Mouse (Mus musculus): ENCODE measurements around the gene Mrpl17. TPM values are rescaled to one million over a fixed set of nuclear protein-coding genes. Genes with fewer than 3 reads are reported as not detected.
"Not testable (repeated sequence)": the region's sequence is repeated elsewhere in the genome, so short reads cannot be mapped to it uniquely, and the experiment has no call there.

Gene Mrpl17
- 73.3 and 97.2 TPM in 2 replicates for polyA plus RNA-seq (2012; rRNA removed)

DNA sequence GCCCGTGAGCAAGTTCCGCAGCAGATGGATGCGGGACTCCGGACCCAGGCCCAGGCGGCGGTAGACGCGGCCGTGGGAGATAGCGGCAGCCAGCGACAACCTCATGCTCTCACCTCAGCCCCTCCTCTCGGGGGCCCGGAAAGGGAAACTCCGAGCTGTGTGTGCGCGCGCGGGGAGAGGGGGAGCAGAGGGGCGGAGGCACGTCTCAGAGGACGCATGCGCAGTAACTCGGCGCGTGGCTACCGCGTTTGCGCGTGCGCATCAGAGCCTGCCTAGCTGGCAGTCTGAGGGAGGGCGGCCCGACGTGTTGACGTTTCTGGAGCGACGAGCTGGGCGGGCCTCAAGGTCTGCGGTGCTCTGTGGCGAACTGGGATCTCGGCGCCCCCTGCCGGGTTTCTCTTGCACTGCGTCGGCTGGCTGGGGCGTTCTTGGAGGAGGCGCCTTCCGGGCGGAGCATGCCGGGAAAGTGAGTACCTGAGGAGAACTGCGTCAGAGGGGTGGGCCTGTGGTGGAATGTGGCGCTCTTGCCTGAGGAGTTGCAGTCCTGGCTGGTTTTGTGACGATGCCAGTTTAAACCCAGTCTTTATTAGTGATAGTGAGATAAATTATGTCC is at the start of gene Mrpl17:
Mrpl17 (minus strand) TSS at position 223 of the 613 bp plus-strand sequence.
- H3K4me3 ChIP-seq (ENCODE audit: control insufficient read depth, low read depth, low read length): peak within 1 kb of the TSS; percentile 96
- peak; percentile 77; the same call in 1 of the 2 replicates for TF ChIP-seq CTCF (IDR thresholded peaks at IDR 0.05; ENCODE audit: control insufficient read depth, insufficient read depth, insufficient replicate concordance, low read depth, low read length)
- TF ChIP-seq POLR2A (IDR thresholded peaks at IDR 0.05; ENCODE audit: control insufficient read depth, low read depth, low read length): no peak
- H3K27ac ChIP-seq (ENCODE audit: control insufficient read depth, insufficient read depth, low read depth, low read length): peak within 1 kb of the TSS; percentile 84
- H3K36me3 ChIP-seq (ENCODE audit: control insufficient read depth, insufficient read depth, low read length): no peaks in the 10 kb centered on the region
- H3K4me1 ChIP-seq (ENCODE audit: control insufficient read depth, insufficient read depth, low read length): peaks cover 2% of the 10 kb centered on the region
- no peaks in the 10 kb centered on the region for H3K27me3 ChIP-seq (ENCODE audit: control insufficient read depth, insufficient read depth, low read length)

DNA sequence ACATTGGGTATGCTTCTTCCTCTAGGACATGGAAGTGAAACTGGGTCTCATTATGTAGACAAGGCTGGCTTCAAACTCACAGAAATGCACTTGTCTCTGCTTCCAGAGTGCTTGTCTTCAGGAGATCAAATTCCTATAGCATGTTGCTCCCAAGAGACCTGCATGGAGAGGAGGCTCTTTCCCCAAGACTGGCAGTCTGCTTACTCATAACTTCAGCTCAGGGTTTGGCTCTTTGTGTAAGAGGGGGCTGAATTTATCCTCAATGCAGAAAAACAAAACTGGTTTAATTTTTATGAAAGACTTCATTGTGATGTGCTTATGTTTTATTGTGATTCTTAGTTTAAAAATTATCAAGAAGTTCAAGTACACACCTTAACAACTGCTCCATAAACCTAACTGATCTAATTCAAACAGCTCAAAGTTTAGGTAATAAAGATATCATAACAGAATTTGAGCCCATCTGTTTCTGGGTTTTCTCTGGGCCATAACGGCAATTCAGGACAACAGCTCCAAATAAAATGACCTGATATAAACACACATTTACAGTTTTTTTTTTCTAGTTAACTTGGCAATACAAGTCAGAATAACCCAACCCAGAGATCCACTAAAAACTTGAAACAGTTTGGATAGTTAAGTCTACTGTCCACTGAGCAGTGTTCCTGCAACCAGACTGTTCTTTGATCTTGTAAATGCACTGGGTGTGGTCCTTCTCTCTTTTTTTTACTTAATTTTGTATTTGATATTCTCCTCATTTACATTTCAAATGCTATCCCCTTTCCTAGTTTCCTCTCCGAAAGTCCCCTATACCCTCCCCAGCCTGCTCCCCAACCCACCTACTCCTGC is 45.0 kb upstream of the Mrpl17 start:
- not testable (repeated sequence) for H3K36me3 ChIP-seq (ENCODE audit: control insufficient read depth, insufficient read depth, low read length); H3K27me3 ChIP-seq (ENCODE audit: control insufficient read depth, insufficient read depth, low read length); H3K4me3 ChIP-seq (ENCODE audit: control insufficient read depth, low read depth, low read length); H3K4me1 ChIP-seq (ENCODE audit: control insufficient read depth, insufficient read depth, low read length); H3K27ac ChIP-seq (ENCODE audit: control insufficient read depth, insufficient read depth, low read depth, low read length)

DNA sequence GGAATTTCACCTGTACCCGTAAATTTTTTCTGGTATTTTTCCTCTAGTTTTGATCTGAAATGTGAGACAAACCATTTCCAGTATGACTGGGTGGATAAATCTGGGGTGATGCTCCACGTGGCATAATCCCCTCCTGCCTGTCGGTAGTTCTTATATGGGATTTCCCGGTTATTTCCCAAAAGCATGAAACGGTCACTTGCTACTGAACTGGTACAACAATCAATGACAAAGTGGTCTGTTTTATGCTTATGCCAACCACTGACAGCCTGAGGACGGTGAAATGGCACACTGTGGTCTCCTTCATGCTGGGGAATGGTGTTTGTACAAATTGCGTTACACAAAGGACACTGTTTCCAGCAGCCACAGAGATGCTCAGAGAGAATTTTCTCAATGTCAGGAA is 13.4 kb upstream of the Mrpl17 start:
- H3K4me3 ChIP-seq (ENCODE audit: control insufficient read depth, low read depth, low read length): no peak overlapping the region
- no peaks in the 10 kb centered on the region for H3K4me1 ChIP-seq (ENCODE audit: control insufficient read depth, insufficient read depth, low read length)
- TF ChIP-seq POLR2A (IDR thresholded peaks at IDR 0.05; ENCODE audit: control insufficient read depth, low read depth, low read length) (no peak), CTCF (IDR thresholded peaks at IDR 0.05; ENCODE audit: control insufficient read depth, insufficient read depth, insufficient replicate concordance, low read depth, low read length) (no peak)
- no peak overlapping the region for H3K27ac ChIP-seq (ENCODE audit: control insufficient read depth, insufficient read depth, low read depth, low read length)
- H3K27me3 ChIP-seq (ENCODE audit: control insufficient read depth, insufficient read depth, low read length): no peaks in the 10 kb centered on the region
- no peaks in the 10 kb centered on the region for H3K36me3 ChIP-seq (ENCODE audit: control insufficient read depth, insufficient read depth, low read length)

DNA sequence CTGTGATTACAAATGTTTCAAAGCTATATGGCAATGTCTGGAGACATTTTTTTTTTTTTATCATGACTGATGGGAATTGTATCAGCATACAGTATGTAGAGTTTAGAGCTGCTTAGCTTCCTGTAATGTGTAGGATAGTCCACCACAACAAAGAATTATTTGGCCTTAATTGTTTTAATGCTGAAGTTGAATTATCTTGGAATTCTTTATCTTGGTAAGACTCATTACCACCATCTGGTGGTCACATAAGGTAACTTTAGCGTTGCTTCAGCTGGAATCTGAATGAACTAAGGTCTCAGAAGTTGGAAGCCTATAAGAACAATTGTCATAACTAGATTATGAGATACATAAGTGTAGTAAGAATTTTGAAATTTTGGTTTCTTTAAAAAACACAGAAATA is 7.6 kb upstream of the Mrpl17 start:
- no peak overlapping the region for H3K4me3 ChIP-seq (ENCODE audit: control insufficient read depth, low read depth, low read length)
- no peak for TF ChIP-seq POLR2A (IDR thresholded peaks at IDR 0.05; ENCODE audit: control insufficient read depth, low read depth, low read length)
- TF ChIP-seq CTCF (IDR thresholded peaks at IDR 0.05; ENCODE audit: control insufficient read depth, insufficient read depth, insufficient replicate concordance, low read depth, low read length): no peak
- H3K27ac ChIP-seq (ENCODE audit: control insufficient read depth, insufficient read depth, low read depth, low read length): no peak overlapping the region
- no peaks in the 10 kb centered on the region for H3K36me3 ChIP-seq (ENCODE audit: control insufficient read depth, insufficient read depth, low read length)
- H3K27me3 ChIP-seq (ENCODE audit: control insufficient read depth, insufficient read depth, low read length): no peaks in the 10 kb centered on the region
- H3K4me1 ChIP-seq (ENCODE audit: control insufficient read depth, insufficient read depth, low read length): no peaks in the 10 kb centered on the region

DNA sequence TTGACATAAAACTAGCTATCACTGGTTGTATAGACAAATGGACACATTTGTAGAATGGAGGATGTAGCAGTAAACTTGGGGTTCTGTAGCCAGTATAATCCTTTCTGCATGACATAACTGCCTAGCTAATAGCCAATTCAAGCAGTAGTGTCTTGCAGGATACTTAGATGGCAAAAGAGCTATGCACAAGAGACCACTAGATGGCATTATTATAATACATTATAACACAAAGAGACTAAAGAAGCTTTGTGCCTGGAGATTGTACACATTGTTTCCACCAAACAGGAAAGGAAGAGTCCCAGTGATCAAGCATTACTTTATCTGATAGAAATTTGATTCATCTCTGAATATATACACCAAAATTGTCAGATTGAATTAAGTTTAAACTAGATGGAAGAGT is 5.8 kb upstream of the Mrpl17 start:
- Histone ChIP-seq H3K4me1 (ENCODE audit: control insufficient read depth, insufficient read depth, low read length) (peaks cover 2% of the 10 kb centered on the region), H3K27me3 (ENCODE audit: control insufficient read depth, insufficient read depth, low read length) (no peaks in the 10 kb centered on the region), H3K36me3 (ENCODE audit: control insufficient read depth, insufficient read depth, low read length) (no peaks in the 10 kb centered on the region), H3K4me3 (ENCODE audit: control insufficient read depth, low read depth, low read length) (no peak overlapping the region), H3K27ac (ENCODE audit: control insufficient read depth, insufficient read depth, low read depth, low read length) (no peak overlapping the region)
- TF ChIP-seq POLR2A (IDR thresholded peaks at IDR 0.05; ENCODE audit: control insufficient read depth, low read depth, low read length) (no peak), CTCF (IDR thresholded peaks at IDR 0.05; ENCODE audit: control insufficient read depth, insufficient read depth, insufficient replicate concordance, low read depth, low read length) (no peak)

DNA sequence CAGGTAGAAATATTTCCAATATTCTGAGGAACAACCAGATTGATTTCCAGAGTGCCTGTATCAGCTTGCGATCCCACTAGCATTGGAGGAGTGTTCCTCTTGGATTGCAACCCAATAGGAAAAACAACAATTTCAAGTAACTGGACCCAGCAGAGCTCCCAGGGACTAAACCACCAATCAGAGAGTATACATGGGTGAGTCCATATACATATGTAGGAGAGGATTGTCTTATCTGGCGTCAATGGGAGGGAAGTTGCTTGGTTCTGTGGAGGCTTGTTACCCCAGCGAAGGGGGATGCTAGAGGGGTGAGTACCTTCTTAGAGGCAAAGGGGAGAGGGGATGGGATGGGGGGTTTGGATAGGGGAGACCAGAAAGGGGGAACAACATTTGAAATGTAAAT is 2.4 kb upstream of the Mrpl17 start:
- Histone ChIP-seq H3K36me3 (ENCODE audit: control insufficient read depth, insufficient read depth, low read length) (no peaks in the 10 kb centered on the region), H3K4me3 (ENCODE audit: control insufficient read depth, low read depth, low read length) (no peak overlapping the region), H3K27me3 (ENCODE audit: control insufficient read depth, insufficient read depth, low read length) (no peaks in the 10 kb centered on the region), H3K4me1 (ENCODE audit: control insufficient read depth, insufficient read depth, low read length) (peaks cover 2% of the 10 kb centered on the region), H3K27ac (ENCODE audit: control insufficient read depth, insufficient read depth, low read depth, low read length) (no peak overlapping the region)
- TF ChIP-seq CTCF (IDR thresholded peaks at IDR 0.05; ENCODE audit: control insufficient read depth, insufficient read depth, insufficient replicate concordance, low read depth, low read length) (no peak), POLR2A (IDR thresholded peaks at IDR 0.05; ENCODE audit: control insufficient read depth, low read depth, low read length) (no peak)

DNA sequence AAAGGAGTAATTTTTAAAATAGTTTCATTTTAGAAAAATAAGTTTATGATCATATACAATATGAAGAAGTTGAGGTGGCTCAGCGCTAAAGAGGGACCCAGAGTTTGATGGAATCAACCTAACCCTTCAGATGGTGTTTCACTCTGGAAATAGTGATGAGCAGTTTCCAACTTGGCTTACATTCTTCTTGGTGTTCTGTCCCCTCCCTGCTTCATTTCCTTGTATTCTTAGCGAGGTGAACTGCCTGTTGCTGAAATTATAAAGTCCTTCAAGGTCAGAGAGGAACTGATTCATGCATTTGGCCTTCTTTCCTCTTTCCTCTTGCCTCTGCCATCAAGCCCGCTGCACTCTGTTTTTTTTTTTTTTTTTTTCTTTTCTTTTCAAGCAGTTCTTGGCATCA is 1.7 kb upstream of the Mrpl17 start:
- Histone ChIP-seq H3K36me3 (ENCODE audit: control insufficient read depth, insufficient read depth, low read length) (no peaks in the 10 kb centered on the region), H3K4me3 (ENCODE audit: control insufficient read depth, low read depth, low read length) (no peak overlapping the region), H3K27me3 (ENCODE audit: control insufficient read depth, insufficient read depth, low read length) (no peaks in the 10 kb centered on the region), H3K4me1 (ENCODE audit: control insufficient read depth, insufficient read depth, low read length) (peaks cover 2% of the 10 kb centered on the region), H3K27ac (ENCODE audit: control insufficient read depth, insufficient read depth, low read depth, low read length) (no peak overlapping the region)
- TF ChIP-seq POLR2A (IDR thresholded peaks at IDR 0.05; ENCODE audit: control insufficient read depth, low read depth, low read length): no peak
- no peak for TF ChIP-seq CTCF (IDR thresholded peaks at IDR 0.05; ENCODE audit: control insufficient read depth, insufficient read depth, insufficient replicate concordance, low read depth, low read length)
